Mouse (Mus musculus) CD4-positive, CD25-positive, alpha-beta regulatory T cell, adult 2 months (primary cell): Measurements from ENCODE around the gene Disp3.

ENCODE experiments used
- DNase-seq: peaks from one replicate; pipeline ENCODE4 v3.0.0-alpha.2; 2012; ENCODE audit warnings: low read depth, low spot score

Gene Disp3

GRCm38 (mm10) chr4:148287476-148288054 is at the start of gene Disp3:
Disp3 (minus strand) TSS chr4:148287965.
- DNase-seq: no peak

- DNase-seq: no peak
Observed at GRCm38 (mm10) chr4:148330269-148330668, 42.5 kb upstream of the Disp3 start.

GRCm38 (mm10) chr4:148329431-148329830 is 41.7 kb upstream of the Disp3 start:
- DNase-seq: no peak

GRCm38 (mm10) chr4:148328237-148328636 is 40.5 kb upstream of the Disp3 start:
- no peak for DNase-seq

- DNase-seq: no peak
Observed at GRCm38 (mm10) chr4:148327266-148327997, 39.7 kb upstream of the Disp3 start.

GRCm38 (mm10) chr4:148326791-148327190 is 39.0 kb upstream of the Disp3 start:
- no peak for DNase-seq

GRCm38 (mm10) chr4:148325951-148326350 is 38.2 kb upstream of the Disp3 start:
- DNase-seq: no peak

- no peak for DNase-seq
Observed at GRCm38 (mm10) chr4:148325057-148325456, 37.3 kb upstream of the Disp3 start.

GRCm38 (mm10) chr4:148322152-148322551 is 34.4 kb upstream of the Disp3 start:
- DNase-seq: no peak

- no peak for DNase-seq
Observed at GRCm38 (mm10) chr4:148319366-148319765, 31.6 kb upstream of the Disp3 start.

- DNase-seq: no peak
Observed at GRCm38 (mm10) chr4:148315377-148316175, 27.8 kb upstream of the Disp3 start.

- no peak for DNase-seq
Observed at GRCm38 (mm10) chr4:148314396-148314795, 26.6 kb upstream of the Disp3 start.

- DNase-seq: no peak
Observed at GRCm38 (mm10) chr4:148313601-148314000, 25.8 kb upstream of the Disp3 start.

- DNase-seq: no peak
Observed at GRCm38 (mm10) chr4:148312296-148313116, 24.7 kb upstream of the Disp3 start.

GRCm38 (mm10) chr4:148310845-148311244 is 23.1 kb upstream of the Disp3 start:
- DNase-seq: no peak

- DNase-seq: no peak
Observed at GRCm38 (mm10) chr4:148310126-148310525, 22.4 kb upstream of the Disp3 start.

- DNase-seq: no peak
Observed at GRCm38 (mm10) chr4:148306406-148307083, 18.8 kb upstream of the Disp3 start.

GRCm38 (mm10) chr4:148298720-148299119 is 11.0 kb upstream of the Disp3 start:
- DNase-seq: no peak

GRCm38 (mm10) chr4:148297640-148298039 is 9.9 kb upstream of the Disp3 start:
- DNase-seq: no peak

GRCm38 (mm10) chr4:148293319-148293718 is 5.6 kb upstream of the Disp3 start:
- DNase-seq: peak; percentile 3

- DNase-seq: no peak
Observed at GRCm38 (mm10) chr4:148291849-148292248, 4.1 kb upstream of the Disp3 start.
